ENCODE assay signal across 26 mouse cellular contexts in genomic region chr14:32452552-32452951, GRCm38 (mm10). TPM values are rescaled to one million over a fixed set of nuclear protein-coding genes. Genes with fewer than 3 reads are reported as not detected.
"Had no signal": no experiment of that assay in that cellular context is flagged by ENCODE, and none has a peak within 500 bp of the region (broad histone marks: within the 10 kb centered on the region; RNA-seq: fewer than 3 reads in every experiment).

No protein-coding gene starts in this region.

- H3K4me1 ChIP-seq: intestine, embryonic 15.5 days; liver, embryonic 15.5 days; lung, embryonic 15.5 days; midbrain, embryonic 15.5 days had no signal

- H3K9me3 ChIP-seq: intestine, embryonic 15.5 days; liver, embryonic 15.5 days; lung, embryonic 15.5 days; midbrain, embryonic 12.5 days; midbrain, embryonic 15.5 days had no signal

- H3K27ac ChIP-seq: intestine, embryonic 15.5 days; liver, embryonic 15.5 days; lung, embryonic 15.5 days; midbrain, embryonic 12.5 days; midbrain, embryonic 15.5 days had no signal

- DNase-seq: kidney, adult 18-20 months; kidney, adult 9 months; kidney, postnatal 14 days; kidney, postnatal 4 days; layer of hippocampus, adult 9-11 months; lung, adult 18-20 months; lung, postnatal 14 days; lung, postnatal 4 days; right cerebral cortex, adult 18-20 months; right cerebral cortex, postnatal 14 days; right cerebral cortex, postnatal 4 days; thymus, postnatal 25 days had no signal

- H3K4me3 ChIP-seq: intestine, embryonic 15.5 days; liver, embryonic 15.5 days; lung, embryonic 15.5 days; midbrain, embryonic 12.5 days; midbrain, embryonic 15.5 days; myocyte had no signal

- ATAC-seq: intestine, embryonic 15.5 days; midbrain, embryonic 15.5 days had no signal

- H3K9ac ChIP-seq: intestine, embryonic 15.5 days; liver, embryonic 15.5 days; lung, embryonic 15.5 days; midbrain, embryonic 12.5 days; midbrain, embryonic 15.5 days had no signal

- H3K4me2 ChIP-seq: intestine, embryonic 15.5 days; liver, embryonic 15.5 days; lung, embryonic 15.5 days; midbrain, embryonic 12.5 days; midbrain, embryonic 15.5 days had no signal

- H3K36me3 ChIP-seq: intestine, embryonic 15.5 days; liver, embryonic 15.5 days; lung, embryonic 15.5 days; midbrain, embryonic 12.5 days; midbrain, embryonic 15.5 days had no signal

RNA-seq across cellular contexts. Expression of gene Slc18a3, which starts 12.1 kb away (rescaled TPM):
- total RNA-seq: layer of hippocampus, adult 18-20 months; liver, adult 2 months; megakaryocyte progenitor cell, adult 5-6 weeks; megakaryocyte-erythroid progenitor cell, adult 5-6 weeks; monocyte, adult 5-6 weeks had no signal
- polyA plus RNA-seq: liver, adult 2 months; liver, embryonic 15.5 days; myocyte; thymus, postnatal 0 days had no signal

RNA-seq across cellular contexts. Expression of gene Chat, which starts 13.2 kb away (rescaled TPM):
- total RNA-seq: layer of hippocampus, adult 18-20 months; layer of hippocampus, postnatal 25 days; liver, adult 2 months; megakaryocyte progenitor cell, adult 5-6 weeks; megakaryocyte-erythroid progenitor cell, adult 5-6 weeks; monocyte, adult 5-6 weeks had no signal
- polyA plus RNA-seq: limb, embryonic 11.5 days; liver, adult 2 months; liver, embryonic 15.5 days; myocyte; thymus, postnatal 0 days had no signal
